Comparison of ENCODE assay signal across 8 mouse cellular contexts in genomic region chr19:45301733-45302547, GRCm38 (mm10).
DNase-seq lines count a peak whose midpoint lies in the region; ATAC-seq and TF ChIP-seq lines count a peak whose summit lies in the region.

No protein-coding gene starts in this region.

- peaks cover 51% of the 10 kb centered on the region for H3K27me3 ChIP-seq in embryonic facial prominence, embryonic 14.5 days (replicated peaks; ENCODE audit: control insufficient read depth, insufficient read depth, low read length)
- H3K27me3 ChIP-seq in heart, postnatal 0 days (ENCODE audit: control insufficient read depth, insufficient read depth, low read length), result peaks cover 53% of the 10 kb centered on the region
- peaks cover 83% of the 10 kb centered on the region for H3K27me3 ChIP-seq in midbrain, embryonic 13.5 days

- peaks cover 4% of the 10 kb centered on the region; the same call in 1 of the 2 replicates for H3K4me1 ChIP-seq in embryonic facial prominence, embryonic 14.5 days (ENCODE audit: control insufficient read depth, insufficient read depth, low read length)
- peaks cover 14% of the 10 kb centered on the region for H3K4me1 ChIP-seq in heart, postnatal 0 days (ENCODE audit: control insufficient read depth, insufficient read depth)
- peaks cover 41% of the 10 kb centered on the region for H3K4me1 ChIP-seq in midbrain, embryonic 13.5 days (replicated peaks)

- peak overlapping the region; percentile 85 for H3K27ac ChIP-seq in embryonic facial prominence, embryonic 14.5 days (replicated peaks; ENCODE audit: low read depth, low read length)
- no peak overlapping the region for H3K27ac ChIP-seq in heart, postnatal 0 days (ENCODE audit: low read depth)
- H3K27ac ChIP-seq in midbrain, embryonic 13.5 days, result peak overlapping the region; percentile 97

- H3K36me3 ChIP-seq in embryonic facial prominence, embryonic 14.5 days (ENCODE audit: control insufficient read depth, insufficient read depth, low read length), result no peaks in the 10 kb centered on the region
- no peaks in the 10 kb centered on the region for H3K36me3 ChIP-seq in heart, postnatal 0 days (replicated peaks; ENCODE audit: control insufficient read depth, insufficient read depth, low read length)
- H3K36me3 ChIP-seq in midbrain, embryonic 13.5 days, result no peaks in the 10 kb centered on the region

- H3K9ac ChIP-seq in embryonic facial prominence, embryonic 14.5 days (ENCODE audit: low read depth, low read length), result peak overlapping the region; percentile 64
- H3K9ac ChIP-seq in heart, postnatal 0 days (replicated peaks; ENCODE audit: low read depth, low read length), result peak overlapping the region; percentile 44
- peak overlapping the region; percentile 73 for H3K9ac ChIP-seq in midbrain, embryonic 13.5 days (replicated peaks)

- H3K4me2 ChIP-seq in embryonic facial prominence, embryonic 14.5 days (ENCODE audit: low read depth, low read length), result peak overlapping the region; percentile 93
- peak overlapping the region; percentile 80 for H3K4me2 ChIP-seq in heart, postnatal 0 days (ENCODE audit: low read depth, low read length)
- H3K4me2 ChIP-seq in midbrain, embryonic 13.5 days (replicated peaks), result peak overlapping the region; percentile 96

- no peak for TF ChIP-seq CTCF in heart, postnatal 0 days (IDR thresholded peaks at IDR 0.05; ENCODE audit: low read depth)

- TF ChIP-seq EP300 in heart, postnatal 0 days (IDR thresholded peaks at IDR 0.05; ENCODE audit: low read depth), result no peak

- under 1% methylated on average over 38 of the region's 58 CpGs for WGBS in embryonic facial prominence, embryonic 14.5 days
- under 1% methylated on average over 53 of the region's 58 CpGs for WGBS in heart, postnatal 0 days
- under 1% methylated on average over 58 of the region's 58 CpGs for WGBS in midbrain, embryonic 13.5 days

- DNase-seq in adrenal gland, adult 2 months, result peak; percentile 32
- no peak for DNase-seq in adrenal gland, adult 8-10 months
- peak; percentile 72 for DNase-seq in ZHBTc4 (ENCODE audit: low read depth, low spot score)
- peak; percentile 77 for DNase-seq in embryonic facial prominence, embryonic 14.5 days (ENCODE audit: low spot score)
- DNase-seq in heart, postnatal 0 days (ENCODE audit: low spot score), result peak; percentile 52
- DNase-seq in left cerebral cortex, adult 18-20 months (ENCODE audit: low spot score in 2 of 2), result peak; percentile 60 to 77
- DNase-seq in T-cell, adult 2 months (ENCODE audit: low spot score), result no peak

- ATAC-seq in embryonic facial prominence, embryonic 14.5 days (ENCODE audit: low read depth), result peak; percentile 60
- peak; percentile 62 for ATAC-seq in heart, postnatal 0 days (ENCODE audit: insufficient read depth, low read depth)
- ATAC-seq in midbrain, embryonic 13.5 days, result peak; percentile 85

- H3K9me3 ChIP-seq in embryonic facial prominence, embryonic 14.5 days (ENCODE audit: control insufficient read depth, low read length), result no peaks in the 10 kb centered on the region
- H3K9me3 ChIP-seq in heart, postnatal 0 days (replicated peaks; ENCODE audit: control insufficient read depth, low read length), result no peaks in the 10 kb centered on the region
- no peaks in the 10 kb centered on the region for H3K9me3 ChIP-seq in midbrain, embryonic 13.5 days

- H3K4me3 ChIP-seq in embryonic facial prominence, embryonic 14.5 days (ENCODE audit: low read depth, low read length), result peak overlapping the region; percentile 53
- H3K4me3 ChIP-seq in heart, postnatal 0 days (ENCODE audit: low read depth, low read length), result peak overlapping the region; percentile 56
- H3K4me3 ChIP-seq in midbrain, embryonic 13.5 days (replicated peaks), result peak overlapping the region; percentile 55

Comparison
In these comparisons a context has a peak if more than half of its experiments do, and no peak if none do; other contexts are left out.
1. DNase-seq: peak in adrenal gland, adult 2 months (single experiment), ZHBTc4 (single experiment), embryonic facial prominence, embryonic 14.5 days (single experiment), heart, postnatal 0 days (single experiment) and left cerebral cortex, adult 18-20 months (2 of 2); none in adrenal gland, adult 8-10 months (single experiment) and T-cell, adult 2 months (single experiment).
2. Peak in every context shown above with its lines, with median percentiles within 50 percentile points of each other: ATAC-seq, H3K4me2 ChIP-seq, H3K4me3 ChIP-seq and H3K9ac ChIP-seq.